Mouse (Mus musculus) cerebellum, adult (tissue): ENCODE measurements around the gene Arhgef19.

Source experiments
- ATAC-seq: cut with Nextera tagmentation; 2 replicates; pipeline ENCODE4 v1.9.2; 2017; ENCODE audit warnings: mild to moderate bottlenecking, moderate library complexity, mixed read lengths; ENCODE audit not compliant: insufficient number of reproducible peaks, low FRiP score, low TSS enrichment

Gene Arhgef19

DNA sequence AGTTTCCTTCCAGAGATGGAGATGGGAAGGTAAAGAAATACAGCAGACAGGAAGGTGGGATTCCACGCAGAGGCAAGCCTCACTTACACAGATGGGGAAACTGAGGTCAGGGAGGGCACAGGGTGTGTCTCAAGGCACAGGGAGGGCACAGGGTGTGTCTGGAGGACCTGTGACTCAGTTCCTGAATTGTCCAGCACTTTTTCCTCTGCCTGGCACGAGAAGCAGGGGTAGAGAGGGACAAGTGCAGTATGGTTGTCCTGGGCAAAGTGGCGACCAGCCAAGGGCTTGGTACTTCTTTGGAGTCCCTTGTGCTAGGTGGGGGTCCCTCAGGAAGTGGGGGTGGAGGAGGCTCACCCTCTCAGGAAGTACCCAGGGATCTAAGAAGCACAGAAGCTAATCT lies 42.8 kb downstream of the Arhgef19 start:
- ATAC-seq: no peak

- no peak for ATAC-seq
Measured at GRCm38 (mm10) chr4:141282623-141283022, 43.3 kb downstream of the Arhgef19 start.

GRCm38 (mm10) chr4:141283176-141283878 lies 44.0 kb downstream of the Arhgef19 start:
- ATAC-seq: no peak

DNA sequence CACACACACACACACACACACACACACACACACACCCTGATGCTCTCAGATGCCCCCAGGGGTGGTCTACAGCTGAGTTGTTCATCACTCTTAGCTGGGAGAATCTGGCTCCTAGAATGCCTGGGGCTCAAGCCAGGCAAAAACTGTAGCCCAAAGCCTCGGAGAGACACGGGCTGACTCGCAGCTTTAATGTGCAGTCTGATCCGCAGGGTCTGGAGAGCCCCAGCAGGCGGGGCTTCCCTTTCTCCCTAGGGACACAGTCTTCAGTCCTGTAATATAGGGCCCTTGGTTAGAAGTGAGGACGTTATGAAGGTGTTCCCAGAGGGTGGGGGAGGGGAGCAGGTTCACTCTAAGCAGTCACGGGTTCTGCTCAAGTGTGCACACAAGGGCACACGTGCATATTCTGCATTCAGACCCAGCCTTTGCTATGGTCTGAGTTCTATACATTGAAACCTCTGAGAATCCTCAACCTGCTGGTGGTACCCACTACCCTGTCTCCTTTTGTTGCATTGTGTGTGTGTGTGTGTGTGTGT lies 44.6 kb downstream of the Arhgef19 start:
- no peak for ATAC-seq

DNA sequence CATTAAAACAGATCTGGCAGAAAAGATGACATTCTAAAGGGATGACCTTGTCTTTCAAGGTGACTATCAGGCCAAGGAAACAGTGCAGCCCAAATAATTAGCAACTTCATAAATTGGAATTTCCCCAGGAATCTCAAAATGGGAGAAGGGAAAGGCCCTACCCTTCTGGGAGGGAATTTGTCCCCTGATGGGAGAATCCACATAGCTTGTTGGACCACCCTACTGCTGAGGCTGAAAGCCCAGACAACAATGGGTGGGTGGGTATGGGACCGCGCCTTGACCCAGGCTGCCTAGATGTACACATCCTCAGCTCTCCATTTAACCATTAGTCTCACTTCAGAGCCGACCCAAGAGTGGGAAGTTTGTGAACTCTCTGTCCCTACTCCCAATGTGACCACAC lies 45.2 kb downstream of the Arhgef19 start:
- ATAC-seq: no peak

DNA sequence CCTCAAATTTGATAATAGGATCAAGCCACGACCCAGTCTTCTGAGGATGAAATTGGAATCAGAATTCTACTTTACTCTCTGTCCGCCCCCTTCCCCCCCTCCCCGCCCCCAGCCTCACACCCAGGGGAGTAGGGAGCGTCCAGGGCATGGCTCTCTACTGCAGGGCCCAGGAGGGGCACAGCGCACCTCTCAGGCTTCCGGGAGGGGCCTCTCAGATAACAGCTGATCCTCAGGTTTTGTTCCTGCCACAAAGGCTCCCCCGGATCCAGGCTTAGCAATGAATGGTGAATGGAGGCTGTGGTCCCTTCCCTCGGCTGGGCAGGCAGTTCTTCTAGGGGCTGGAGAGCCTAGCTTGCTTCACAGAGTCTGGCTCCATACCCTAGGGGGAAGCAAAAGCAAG lies 45.8 kb downstream of the Arhgef19 start:
- ATAC-seq: no peak

DNA sequence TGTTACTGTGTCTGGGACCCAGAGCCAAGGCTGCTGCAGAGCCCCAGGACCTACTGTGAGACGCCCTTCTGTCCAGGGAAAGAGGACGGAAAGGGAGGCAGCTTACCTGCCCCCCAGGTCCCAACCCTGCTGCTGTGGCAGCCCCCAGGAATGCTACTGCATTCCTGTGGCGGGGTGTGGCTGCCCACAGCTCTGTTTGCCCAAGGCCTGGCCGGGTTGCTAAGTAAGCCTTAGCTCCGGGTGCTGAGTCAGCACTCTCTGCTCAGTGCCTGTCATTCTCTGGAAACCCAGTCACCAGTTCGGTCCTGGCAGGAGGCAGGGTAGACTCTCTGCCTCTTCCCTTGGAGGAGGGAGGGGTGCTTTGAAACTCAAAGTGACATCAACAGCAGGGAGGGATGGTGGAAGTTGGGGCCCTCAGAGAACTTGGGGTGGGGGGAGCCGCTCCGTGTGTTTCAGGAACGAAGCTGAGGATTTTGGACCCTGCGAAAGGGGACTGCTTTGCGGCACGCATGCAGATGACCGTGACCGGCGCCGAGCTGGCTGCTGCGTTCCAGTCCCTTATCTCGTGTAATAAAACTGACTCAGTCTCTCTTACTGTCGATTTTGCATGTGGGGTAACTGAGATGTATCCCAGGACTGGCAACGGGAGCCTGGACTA lies 47.7 kb downstream of the Arhgef19 start:
- no peak for ATAC-seq

DNA sequence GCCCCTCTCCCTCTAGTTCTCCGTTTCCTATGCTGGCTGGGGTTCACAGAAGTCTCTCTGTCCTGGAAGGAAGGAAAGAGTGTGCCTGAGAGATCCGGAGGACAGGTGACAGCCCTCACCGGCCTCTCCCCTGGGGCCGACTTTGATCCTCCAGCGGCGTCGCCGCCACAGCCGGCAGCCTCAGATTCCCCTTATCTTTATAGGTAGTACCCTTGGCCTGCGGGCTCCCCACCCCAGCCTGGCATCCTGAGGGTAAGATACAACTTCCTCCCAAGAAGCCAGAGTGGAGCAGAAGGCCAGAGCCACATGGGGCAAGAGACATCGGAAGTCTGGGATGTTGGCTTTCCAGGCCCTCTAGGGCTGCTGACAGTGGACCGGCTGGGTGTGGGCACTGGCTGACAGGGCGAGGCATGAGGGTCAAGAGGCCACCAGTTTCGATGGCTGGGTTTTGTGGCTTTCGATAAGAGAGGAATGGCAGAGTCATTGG lies 48.3 kb downstream of the Arhgef19 start:
- ATAC-seq: no peak

DNA sequence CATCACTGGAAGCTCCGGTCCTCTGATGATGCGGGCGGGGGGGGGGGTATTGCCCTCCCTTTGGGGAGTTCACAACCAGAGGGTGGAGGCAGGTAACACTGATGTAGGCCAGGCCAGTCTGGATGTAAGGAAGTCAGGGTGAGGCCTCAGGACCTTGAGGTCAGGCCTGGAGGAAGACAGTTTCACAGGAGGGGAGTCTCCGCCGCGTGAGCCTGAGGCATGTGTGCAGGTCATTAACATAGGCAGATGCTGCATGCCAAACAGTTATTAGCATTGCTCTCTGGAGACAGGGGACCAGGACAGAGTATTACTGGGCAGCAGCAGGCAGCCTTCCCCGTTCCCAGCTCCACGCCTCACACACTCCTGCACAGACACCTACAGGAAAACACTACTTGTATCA lies 48.9 kb downstream of the Arhgef19 start:
- ATAC-seq: no peak

GRCm38 (mm10) chr4:141291571-141292375 lies 52.5 kb downstream of the Arhgef19 start:
- no peak for ATAC-seq

DNA sequence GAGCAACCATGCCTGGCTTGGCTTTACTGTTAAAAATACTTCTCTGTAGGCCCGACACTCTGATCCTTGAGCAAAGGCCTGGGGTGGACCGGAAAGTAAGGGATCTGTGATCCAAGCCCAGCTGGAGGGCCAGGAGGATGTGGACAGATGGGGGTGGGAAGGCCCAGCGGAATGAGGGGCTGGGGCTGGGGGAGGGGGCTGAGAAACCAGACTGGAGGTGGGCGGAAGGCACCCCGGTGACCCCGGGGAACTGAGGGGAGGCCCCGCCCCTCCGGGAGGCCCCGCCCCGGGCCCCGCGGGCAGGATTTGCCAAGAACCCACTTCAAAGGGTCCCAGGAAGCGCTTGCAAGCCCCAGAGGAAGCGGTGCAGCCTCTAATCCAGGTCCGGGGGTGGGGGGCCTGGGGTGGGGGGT lies 56.5 kb downstream of the Arhgef19 start:
- no peak for ATAC-seq

GRCm38 (mm10) chr4:141297934-141298333 lies 58.6 kb downstream of the Arhgef19 start:
- no peak for ATAC-seq

GRCm38 (mm10) chr4:141299356-141299755 lies 60.1 kb downstream of the Arhgef19 start:
- no peak for ATAC-seq

GRCm38 (mm10) chr4:141300196-141300595 lies 60.9 kb downstream of the Arhgef19 start:
- no peak for ATAC-seq

GRCm38 (mm10) chr4:141301116-141301553 lies 61.8 kb downstream of the Arhgef19 start, which contains the start of gene Epha2:
Gene Epha2, plus strand, starts transcription at chr4:141301240.
- no peak for ATAC-seq

- no peak for ATAC-seq
Measured at GRCm38 (mm10) chr4:141301591-141302427, 62.5 kb downstream of the Arhgef19 start.

DNA sequence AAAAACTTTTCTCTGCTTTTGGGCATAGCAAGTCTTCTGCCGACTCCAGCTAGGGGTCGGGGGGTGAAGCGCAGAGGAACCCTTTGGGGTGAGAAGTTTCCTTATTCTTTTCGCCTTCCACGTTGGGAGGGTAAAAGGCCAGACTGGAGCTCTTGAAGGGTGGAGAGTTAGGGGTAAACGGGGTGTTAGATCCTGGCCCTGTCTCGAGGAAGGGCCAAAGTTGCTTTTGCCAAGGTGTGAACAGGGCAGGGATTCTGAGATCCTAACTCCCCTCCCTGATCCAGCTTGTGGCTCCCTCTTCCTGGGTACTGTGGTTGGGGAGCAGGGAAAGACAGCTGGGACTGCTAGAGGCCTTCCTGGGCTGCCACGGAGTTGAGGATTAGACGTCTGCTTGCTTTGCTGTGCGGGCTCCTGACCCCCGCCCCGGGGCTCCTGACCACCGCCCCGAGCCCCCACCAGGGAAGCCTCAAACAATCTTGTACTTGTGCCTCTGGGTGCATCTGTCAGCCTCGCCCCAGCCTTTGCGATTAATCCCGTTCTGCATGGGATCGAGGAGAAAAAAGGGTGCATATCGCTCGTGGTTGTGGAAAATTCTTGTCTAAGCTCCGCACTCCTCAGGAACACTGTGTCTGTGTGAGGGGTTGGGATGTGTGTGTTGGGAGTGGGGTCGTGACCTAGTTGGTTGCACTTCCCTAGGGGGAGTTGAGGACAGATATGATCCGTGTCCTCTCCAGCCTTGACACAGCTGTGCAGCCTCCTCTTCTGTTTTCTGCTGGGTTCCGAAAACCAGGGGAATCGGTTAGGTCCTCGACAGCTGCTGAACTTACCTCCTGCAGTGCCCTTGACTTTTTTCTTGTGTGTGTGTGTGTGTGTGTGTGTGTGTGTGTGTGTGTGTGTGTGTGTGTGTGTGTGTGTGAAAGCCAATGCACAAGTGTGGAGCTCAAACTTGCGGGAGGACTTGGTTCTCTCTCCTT lies 63.4 kb downstream of the Arhgef19 start:
- ATAC-seq: no peak

DNA sequence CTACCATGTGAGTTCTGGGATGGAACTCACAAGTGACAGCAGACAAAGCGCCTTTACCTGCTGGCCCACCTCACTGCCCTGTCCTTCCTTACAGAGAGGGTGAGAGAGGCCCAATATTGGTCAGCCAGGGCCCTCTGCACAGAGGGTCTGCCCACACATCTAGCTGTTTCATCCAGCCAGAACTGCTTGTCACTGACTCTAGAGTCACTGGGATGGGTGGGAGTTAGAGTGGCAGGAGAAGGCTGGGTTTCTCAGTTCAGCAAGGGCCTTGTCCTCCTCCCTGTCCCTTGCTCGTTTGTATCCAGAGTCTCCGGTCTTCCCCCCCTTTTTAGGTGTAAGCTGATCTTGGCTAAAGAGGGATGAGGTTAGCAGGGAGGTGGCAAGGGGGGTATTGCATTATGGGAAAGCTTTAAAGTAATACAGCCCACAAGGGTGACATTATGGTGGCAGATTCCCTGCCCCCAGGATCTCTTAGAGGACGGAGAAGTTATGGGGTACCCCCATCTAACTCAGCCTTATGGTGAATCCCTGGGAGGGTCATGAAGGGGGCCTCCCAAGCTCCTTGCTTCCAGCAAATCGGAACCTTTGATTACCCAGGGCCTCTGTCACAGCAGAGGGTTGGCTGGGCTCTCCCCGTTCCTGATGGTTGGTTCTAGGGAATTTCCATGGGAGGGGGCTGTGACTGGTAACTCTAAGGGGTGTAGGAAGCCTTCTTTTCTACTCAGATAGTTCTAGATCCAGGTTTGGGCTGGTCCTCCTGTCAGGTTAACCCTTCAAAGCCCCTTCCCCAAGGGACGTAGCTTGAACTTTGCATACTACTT lies 64.3 kb downstream of the Arhgef19 start:
- ATAC-seq: no peak
